Mouse (Mus musculus) kidney, adult 2 months (tissue): ENCODE measurements at regions not wholly inside any gene's neighbourhood (a gene's known extent, or its start where the extent isn't known, plus 50 kb on each side); places are given as distances from the start of the nearest gene placed in this dataset.

Experiments used
- CTCF ChIP-seq: fragments of 200-500 bp; conservative IDR thresholded peaks from 2 replicates; pipeline ENCODE4 v1.5.1; 2011; ENCODE audit warnings: low read depth, mild to moderate bottlenecking, control low read depth, low read length, moderate library complexity, mixed read lengths; ENCODE audit not compliant: insufficient read depth, insufficient read length
- POLR2A ChIP-seq: fragments of 200-500 bp; IDR thresholded peaks from one replicate; pipeline ENCODE4 v1.6.1; 2011; ENCODE audit warnings: low read depth, low read length, control low read depth

DNA sequence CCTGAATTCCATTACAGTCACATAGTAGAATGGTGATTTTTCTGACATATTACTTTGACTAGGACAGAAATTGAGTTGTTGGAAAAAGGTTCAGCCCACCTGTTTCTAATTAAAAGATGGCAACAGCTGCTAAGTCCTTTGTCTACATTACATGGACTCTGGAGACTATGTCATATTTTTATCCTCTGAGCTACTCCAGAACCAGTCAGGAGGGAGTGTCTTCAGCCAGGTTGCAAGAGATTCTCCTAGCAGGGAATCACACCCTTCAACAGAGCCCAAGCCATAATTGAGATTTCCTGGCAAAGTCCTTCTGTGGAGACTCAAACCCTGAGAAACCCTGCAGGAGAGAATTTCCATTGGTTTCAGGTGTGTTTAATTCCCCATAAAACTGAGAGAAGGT is 123.2 kb upstream of the Gm21293 start:
- TF ChIP-seq POLR2A (no peak), CTCF (no peak)
